Mouse (Mus musculus): Measurements from ENCODE around the gene Rtn3.

Gene Rtn3

DNA sequence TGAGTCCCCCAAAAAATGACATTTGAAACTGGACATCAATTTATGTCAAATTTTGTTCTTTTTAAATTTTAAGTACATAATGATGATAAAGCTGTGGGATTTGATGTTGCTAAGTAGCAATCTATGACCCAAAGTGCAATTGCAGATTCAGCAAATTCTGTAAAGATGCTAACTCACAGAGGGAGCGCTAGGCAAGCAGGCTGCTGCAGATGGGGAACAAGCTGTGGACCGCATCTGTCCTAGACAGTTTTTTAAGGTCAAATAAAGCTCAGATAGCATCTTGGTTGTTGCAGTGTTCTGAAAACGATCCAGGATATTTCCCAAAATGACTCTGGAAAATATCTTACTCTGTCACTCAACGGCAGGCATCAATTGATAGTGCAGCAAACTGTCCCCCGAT lies 995 bp upstream of the Rtn3 start:
- DNase-seq: no peak

DNA sequence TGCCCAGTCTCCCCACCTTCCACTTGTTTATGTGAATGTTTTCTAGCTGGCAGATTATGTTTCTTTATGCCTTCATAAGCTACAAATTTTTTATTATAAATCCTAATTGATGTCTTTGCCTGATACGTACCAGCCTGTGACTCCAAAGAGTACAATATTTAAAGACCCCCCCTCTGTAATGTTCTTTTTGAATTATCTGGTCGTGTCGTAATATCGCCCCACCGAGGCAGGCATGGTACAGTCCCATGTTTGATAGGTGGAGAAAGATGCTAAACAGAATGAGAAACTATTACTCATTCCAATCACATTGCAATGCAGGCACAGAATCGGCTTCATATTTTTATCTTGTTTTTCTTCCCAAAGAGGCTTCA lies 416 bp upstream of the Rtn3 start:
- no peak for DNase-seq

DNA sequence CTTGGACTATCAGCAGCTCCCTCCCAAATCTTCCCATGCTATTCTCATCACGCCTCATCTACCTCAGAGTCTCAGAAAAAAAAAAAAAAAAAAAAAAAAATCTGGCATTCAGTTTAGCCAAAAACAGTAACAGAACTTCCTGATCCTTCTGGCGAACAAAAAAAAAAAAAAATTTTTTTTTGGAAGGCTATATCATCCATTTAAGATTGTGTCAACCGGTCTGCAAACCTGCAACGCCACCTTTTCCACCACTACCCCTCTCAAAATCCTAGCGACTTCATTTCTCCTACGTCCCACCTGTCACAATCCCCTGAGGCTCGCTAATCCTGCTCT lies 849 bp downstream of the Rtn3 start:
- no peak for DNase-seq

DNA sequence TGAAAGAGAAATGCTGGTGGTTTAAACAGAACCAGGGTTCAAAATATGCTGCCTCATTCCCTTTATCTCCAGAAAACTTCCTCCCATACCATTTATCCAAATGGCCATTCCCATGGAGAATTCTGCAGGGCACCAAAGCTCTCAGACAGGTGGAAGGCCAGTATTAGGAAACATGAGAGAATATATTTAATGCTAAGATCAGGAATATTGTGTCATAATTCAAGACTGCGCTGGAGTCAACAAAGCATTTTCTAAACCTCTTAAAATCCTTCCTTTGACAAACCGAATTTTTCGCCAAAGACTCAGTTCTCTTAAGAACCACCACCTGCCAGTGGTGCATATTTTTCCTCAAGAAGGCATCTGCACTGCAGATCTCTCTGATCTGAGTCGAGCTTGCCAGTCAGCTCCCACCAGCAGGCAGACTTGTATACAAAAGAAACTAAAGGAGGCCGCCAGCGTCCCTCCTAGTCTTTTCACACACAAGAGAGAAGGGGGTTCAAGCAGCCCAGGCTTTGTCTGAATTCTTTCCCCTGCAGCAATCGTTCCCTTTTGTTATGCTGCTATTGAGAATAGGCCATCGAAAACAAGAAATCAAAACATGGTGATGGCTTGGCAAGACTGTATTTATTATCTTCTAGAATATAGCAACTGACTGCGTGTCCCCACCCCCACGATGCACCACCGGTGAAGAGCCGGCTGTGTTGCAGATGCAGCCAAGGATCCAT lies 1.4 kb downstream of the Rtn3 start:
- DNase-seq: peak; percentile 64

DNA sequence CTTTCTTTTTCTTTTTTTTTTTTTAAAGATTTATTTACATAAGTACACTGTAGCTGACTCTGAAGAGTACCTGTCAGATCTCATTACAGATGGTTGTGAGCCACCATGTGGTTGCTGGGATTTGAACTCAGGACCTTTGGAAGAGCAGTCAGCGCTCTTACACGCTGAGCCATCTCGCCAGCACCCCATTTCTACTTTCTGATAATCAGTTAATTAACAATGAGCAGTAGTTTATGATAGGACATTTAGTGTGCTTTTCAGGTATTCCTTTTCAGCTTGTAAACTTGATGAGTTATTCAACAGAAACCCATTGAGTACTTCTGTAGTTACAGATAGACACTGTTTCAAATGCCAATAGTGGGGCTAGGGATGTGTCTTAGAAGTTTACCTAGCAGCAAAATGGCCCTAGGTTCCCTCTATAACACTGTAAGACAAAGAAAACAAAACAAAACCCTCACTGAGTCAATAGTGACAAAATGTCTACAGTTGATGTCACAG lies 3.3 kb downstream of the Rtn3 start:
- DNase-seq: no peak

DNA sequence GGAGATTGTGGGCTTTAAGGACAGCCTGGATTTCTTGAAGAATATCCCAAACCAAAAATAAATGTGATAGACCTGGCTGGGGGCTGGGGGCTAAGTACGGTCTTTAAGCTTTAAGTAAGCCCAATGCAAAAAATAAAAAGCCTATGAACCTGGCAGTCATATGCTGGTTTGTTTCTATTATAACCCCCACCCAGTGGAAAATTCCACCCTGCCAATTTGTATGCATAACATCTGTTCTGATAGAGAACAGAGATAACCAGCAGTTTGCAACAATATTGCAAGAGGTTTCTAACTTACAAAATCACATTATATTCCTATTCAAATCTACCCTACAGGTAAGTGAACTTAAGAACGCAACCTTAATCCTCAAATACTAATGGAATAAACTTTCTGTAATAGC lies 12.4 kb downstream of the Rtn3 start:
- no peak for DNase-seq

DNA sequence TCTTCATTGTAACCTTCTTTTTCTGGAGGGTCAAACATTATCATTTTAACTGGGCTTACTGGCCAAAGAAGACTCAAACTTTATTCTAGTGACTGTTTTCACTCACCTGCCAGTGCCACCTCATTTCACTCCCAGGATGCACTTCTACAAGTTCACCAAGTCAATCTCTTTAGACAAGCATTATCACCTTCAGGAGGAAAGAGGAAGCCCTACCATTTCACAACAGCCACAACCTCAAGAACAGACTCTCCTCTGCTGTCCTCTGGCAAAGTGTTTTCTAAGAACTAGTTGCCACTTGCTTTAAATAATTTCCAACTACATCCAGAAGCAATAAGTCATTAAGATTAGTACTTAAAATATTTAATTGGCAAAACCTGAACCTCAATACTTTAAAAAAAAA lies 15.2 kb downstream of the Rtn3 start:
- DNase-seq: no peak

DNA sequence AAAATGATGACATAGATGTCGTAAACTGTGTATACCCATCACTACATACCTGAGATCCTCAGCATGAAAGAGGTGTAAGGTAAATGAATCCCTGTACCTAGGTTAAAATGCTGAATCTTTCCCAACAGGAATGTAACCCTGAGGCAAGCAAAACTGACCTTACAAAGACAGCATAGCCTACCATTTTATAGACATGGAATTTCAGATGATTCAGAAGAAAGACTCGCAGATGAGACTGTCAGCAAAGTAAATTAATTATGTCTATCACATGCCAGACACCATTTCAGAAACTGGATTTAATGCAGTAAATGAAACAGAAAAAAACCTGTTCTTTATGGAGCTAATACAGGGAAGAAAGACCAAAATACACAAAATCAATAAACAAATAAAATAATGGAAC lies 23.7 kb downstream of the Rtn3 start:
- DNase-seq: no peak

DNA sequence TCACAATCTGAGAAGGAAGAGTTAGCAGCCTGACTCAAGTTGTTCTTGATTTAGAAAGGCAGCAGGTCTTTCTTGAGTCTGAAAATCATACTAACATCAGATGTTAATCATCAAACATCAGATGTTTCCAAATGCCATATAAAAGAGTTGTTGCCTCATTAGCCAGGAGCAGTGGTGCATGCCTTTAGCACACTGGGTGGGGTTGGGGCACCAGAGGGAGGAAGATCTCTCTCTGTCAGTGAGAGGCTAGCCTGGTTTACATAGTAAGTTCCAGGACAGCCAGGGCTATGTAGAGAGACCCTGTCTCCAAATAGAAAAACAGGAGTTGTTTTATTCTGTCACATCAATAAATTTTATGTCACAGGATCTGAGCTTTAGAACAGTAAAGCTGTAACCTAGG lies 24.2 kb downstream of the Rtn3 start:
- DNase-seq: no peak

DNA sequence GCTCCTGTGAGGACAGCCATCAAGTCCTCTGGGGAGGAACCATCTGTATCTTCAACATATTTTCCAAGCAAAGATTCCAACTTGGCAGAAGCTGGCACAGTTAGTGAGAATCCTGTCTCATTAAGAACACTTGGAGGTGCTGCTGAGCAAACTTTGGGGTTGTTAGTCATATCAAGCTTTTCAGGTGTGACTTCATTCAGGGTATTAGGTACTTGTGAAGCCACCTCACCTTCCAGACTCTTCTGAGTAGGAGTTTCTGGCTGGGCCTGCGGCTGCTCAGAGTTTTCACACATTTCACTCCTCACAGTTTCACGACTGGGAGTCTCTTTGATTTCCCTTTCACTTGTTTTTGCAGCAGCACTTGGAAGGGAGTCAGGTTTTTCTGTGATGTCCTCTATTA lies 26.3 kb downstream of the Rtn3 start:
- no peak for DNase-seq

DNA sequence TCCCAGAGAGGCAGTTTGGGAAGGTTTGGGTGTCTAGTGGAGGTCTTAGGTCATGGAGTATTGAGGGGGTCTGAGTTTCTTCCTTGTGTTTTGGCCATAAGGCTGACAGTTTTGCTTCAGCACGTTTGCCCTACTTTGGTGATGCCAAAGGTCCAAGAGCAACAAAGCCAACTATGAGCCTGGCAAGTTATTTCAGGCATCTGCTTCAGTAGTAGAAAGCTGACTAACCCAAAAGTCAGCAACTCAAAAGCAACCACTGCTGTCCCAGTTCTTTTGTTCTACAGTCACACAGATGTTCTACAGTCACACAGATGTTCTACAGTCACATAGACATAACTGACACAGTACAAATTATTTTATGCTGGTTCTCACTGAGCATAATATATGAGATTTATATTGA lies 37.5 kb downstream of the Rtn3 start:
- no peak for DNase-seq

DNA sequence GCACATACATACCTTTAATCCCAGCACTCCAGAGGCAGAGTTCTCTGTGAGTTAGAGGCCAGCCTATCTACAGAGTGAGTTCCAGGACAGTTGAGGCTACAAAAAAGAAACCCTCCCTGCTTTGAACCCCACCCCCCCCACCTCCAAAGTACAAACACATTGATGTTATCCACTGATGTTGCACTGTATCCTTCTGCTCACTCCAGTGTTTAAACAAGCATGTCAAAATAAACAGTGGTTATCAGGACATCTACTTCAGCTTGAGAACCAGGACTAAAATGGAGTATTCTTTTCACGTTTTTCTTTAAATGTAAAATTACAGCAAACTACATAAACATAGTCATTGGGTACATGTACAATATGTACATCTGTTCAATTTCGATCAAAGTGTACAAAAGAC lies 38.0 kb downstream of the Rtn3 start:
- no peak for DNase-seq

DNA sequence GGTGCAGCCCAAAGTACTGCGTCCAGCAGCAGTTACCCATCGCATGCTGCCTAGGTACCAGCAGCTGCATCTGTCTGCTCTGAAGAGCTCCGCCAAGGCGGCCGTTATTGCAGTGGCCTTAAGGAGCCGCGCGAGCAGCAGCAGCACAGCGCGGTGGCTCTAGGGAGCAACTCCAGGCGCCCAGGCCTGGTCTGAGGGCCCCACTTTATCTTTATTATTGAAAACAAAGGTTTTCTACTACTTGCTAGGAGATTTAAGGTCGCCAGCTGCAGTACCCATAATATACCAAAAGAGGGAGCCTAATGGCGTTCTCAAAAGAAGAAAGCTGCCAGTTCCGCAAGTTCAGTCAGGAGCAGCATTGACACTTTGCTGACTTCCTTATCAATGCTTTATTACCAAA lies 41.6 kb downstream of the Rtn3 start:
- DNase-seq: peak; percentile 77

DNA sequence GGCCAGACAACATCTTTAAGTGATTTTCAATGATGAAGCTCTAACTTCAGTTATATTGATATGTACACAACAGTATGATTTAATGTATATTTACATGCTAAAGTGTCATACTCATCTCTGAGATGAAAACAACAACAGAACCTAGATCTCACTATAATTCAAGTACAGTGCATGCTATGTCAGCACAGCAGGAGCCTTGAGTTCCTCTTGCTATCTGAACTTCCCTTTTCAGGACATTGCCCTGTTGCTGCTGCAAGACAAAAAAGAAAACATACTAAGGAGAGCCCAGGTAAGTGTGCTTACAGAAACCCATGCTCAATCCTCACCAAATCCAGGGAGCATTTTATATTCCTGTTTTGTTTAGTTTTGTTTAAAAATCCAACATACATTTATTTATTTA lies 44.8 kb downstream of the Rtn3 start:
- no peak for DNase-seq

DNA sequence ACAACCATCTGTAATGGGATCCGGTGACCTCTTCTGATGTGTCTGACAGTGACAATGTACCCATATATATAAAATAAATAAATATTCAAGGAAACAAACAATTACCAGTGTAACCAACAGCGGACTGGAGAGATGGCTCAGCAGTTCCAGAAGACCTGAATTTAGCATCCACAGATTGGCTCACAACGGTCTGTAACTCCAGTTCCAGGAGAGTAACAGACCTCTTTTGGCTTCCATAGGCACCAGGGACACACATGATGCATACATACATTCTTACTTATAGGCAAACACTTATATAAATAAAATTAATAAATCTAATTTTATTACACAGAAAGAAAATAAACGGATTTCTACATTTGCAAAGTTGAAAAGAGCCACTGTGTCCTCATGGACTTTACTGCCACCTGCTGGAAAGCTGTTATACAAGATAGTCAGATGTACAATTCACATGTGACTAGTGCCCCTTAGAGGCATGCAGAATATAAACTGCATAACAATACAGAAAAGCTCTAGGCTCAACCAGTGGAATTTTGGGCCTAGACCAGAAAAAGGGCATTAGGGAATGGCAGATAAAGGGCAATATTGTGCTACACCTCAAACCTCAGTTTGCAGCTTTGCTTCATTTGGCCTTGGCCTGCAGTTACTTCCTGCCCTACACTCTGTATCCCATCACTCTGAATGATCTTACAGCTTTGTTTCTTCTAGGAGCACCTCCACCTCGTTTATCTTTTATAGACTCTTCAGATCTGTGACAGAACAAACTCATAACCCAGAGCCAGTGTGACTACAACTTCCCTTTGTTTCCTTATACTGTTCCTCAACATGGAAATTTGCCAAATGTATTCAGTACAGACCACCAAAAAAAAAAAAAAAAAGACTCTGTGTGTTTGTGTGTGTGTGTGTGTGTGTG lies 46.8 kb downstream of the Rtn3 start:
- peak; percentile 83 for DNase-seq

DNA sequence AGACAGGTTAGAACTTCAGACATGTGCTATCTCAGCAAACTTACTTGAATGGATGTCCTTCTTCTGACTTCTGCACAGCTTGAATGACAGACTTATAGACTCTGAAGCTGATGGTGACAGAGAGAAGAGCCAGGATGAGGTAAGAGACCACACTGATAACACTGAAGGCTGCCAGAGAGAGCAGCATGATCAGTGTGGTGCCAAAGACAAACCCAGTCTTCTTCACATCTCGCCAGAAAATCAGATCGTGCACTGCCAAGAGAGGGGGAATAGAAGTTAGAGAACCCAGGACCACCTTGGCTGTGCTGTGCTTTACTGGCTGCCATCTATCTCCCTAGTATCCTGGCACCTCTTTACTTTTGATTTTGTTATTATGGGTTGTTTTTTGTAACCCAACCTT lies 48.2 kb downstream of the Rtn3 start:
- no peak for DNase-seq

DNA sequence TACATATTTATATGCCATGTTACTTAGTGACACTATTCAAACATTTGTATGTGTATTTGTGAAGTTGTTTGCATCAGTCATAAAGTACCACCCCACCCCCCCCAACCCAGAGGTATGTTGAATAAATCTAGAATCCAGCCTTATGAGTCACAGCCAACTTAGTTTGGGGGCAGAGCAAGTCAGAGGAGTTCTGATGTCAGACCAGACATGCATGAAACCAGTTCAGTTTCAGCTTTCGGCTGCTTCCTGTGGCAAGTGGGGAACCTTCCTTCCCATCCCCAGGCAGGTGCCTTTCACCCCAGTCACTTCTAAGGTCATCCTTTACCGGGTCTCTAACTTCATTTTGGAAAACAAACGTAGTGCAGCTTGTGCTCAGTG lies 57.7 kb downstream of the Rtn3 start:
- DNase-seq: no peak

DNA sequence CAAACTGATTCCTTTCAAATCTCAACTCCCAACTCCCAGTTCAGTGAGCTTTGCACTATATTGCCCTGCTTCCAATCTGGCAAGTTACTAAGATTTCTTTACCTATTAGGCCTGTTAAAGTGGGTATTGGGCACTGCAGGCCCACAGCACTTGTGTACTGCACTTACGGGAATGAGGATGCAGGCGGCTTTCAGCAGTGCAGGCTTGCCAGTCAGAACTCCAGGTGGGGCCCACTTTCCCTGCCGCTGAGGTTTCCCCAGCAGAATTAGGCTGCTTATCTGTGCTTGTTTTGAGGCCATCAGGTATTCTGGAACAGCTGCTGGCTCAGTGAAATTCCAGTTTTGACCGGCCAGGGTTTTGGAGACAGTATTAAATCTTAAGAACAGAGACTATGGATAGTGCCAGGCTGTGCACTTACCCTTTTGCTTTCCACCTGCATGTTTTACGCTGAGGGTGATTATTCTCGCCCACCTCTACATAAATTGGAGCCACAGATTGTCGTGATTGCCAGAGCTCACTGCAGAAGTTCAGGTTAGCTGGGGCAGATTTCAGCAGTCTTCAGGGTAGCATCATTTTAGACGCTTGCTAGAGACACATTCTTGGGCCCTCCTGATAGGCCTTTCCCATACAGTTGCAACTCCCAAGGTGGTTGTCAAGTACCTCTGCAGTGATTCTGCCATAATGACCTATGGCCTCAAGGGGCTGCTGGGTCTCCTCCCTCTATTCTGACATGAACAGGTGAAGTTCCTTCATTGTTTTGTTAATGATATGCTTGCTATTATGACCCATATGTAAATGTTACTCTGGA lies 58.3 kb downstream of the Rtn3 start:
- DNase-seq: peak; percentile 16

DNA sequence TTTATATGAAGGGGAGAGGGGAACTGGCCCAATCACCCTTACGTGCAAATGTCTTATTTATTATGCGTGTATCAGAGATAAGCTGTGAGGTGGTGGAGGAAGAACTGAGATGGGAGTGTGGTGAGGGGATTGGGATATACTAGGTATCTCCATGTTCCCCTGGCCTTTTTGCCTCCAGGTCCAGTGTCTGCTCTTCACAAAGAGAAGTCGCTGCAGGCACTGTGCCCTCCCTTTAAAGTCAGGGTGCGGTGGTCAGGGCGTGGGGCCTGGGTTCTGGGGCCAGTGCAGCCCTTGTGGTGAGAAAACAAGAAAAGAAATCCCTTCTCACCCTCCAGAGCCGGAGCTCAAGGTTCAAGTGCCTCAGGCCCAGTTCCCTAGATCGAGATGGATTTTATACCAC lies 59.0 kb downstream of the Rtn3 start:
- peak; percentile 17 for DNase-seq

DNA sequence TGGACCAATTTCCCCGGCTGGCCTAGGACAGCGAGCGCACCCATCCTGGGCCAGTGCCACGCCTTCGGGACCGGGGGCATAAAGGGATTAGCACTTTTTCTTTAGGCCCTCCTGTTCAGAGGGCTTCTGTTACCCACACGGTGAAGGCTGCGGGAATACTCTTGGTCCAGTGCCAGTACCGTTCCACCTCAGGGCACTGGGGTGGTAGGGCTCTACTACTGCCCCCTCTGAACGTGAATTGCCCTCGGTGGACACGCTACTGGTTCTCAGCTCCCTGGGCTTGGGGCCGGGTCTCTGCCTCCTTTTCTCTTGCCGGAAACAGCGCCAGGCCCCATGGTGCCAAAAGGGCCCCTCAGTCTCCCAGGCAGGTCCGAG lies 59.4 kb downstream of the Rtn3 start:
- DNase-seq: no peak

DNA sequence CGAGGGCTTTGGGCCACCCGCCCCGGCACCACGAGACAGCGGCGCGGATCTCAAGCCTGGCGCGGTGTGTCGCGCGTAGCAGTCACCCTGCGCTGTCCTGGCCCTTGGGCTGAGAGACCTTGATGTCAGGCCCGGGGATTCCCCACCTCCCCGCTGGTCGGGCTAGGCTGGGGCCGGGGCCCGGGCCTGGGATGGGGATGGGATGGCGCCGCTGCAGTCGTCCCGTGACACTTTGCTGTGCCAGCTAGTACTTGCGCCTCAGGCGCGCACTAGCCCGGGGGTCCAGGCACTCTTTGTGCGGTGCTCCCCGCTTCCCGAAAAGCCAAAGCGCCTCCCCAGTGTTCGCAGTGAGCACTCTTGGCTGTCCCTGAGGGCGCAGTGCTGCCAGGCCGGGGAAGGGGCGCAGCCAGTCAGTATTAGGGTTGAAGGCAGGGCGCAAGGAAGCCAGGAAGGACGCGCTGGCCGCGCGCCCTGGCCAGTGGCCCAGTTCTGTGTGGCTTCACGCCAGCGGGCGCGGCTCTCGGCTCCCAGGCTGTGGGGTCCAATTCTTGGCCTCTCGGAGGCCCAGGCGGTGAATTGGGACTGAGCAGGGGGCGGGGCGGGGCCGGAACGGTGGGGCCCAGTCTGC lies 59.9 kb downstream of the Rtn3 start:
- peak; percentile 91 for DNase-seq

DNA sequence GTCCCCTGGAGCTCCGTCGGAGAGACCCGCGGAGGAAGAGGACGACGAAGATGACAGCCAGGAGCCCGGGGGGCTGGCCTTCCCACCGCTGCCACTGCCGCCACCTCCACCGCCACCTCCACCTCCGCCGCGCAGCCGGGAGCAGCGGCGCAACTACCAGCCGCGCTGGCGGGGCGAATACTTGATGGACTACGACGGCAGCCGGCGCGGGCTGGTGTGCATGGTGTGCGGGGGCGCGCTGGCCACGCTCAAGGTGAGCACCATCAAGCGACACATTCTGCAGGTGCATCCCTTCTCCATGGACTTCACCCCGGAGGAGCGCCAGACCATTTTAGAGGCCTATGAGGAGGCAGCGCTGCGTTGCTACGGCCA lies 60.4 kb downstream of the Rtn3 start:
- DNase-seq: no peak

All from retina, postnatal 1 day (tissue).